In genomic region chr19:26986672-26987071, GRCm38 (mm10) we compare ENCODE assay signal across 14 mouse cellular contexts.
"Had no signal": no experiment of that assay in that cellular context is flagged by ENCODE, and none has a peak within 500 bp of the region (broad histone marks: within the 10 kb centered on the region; RNA-seq: fewer than 3 reads in every experiment).

No protein-coding gene starts in this region.

- H3K4me1 ChIP-seq: liver, embryonic 13.5 days had no signal

- H3K9me3 ChIP-seq: liver, embryonic 13.5 days had no signal

- H3K4me2 ChIP-seq: liver, embryonic 13.5 days had no signal

- H3K27ac ChIP-seq: left cerebral cortex, adult 2 months; liver, embryonic 13.5 days; stomach, postnatal 0 days had no signal

- H3K4me3 ChIP-seq: left cerebral cortex, adult 2 months; liver, embryonic 13.5 days had no signal

- H3K27me3 ChIP-seq: liver, embryonic 13.5 days had no signal

- DNase-seq: kidney, adult 9 months; kidney, postnatal 14 days; kidney, postnatal 4 days; layer of hippocampus, postnatal 36 days; liver, embryonic 13.5 days; lung, adult 2 months; lung, postnatal 14 days; lung, postnatal 4 days; midbrain, embryonic 14.5 days; thymus, adult 2 months; thymus, postnatal 14 days; thymus, postnatal 4 days had no signal

- H3K9ac ChIP-seq: liver, embryonic 13.5 days had no signal

- H3K36me3 ChIP-seq: liver, embryonic 13.5 days had no signal
